Mouse (Mus musculus) urinary bladder, adult 18-20 months (tissue): ENCODE data around the gene Slc7a14.

Experiments
- DNase-seq, 2 experiments: peaks; one replicate each; pipeline ENCODE4 v3.0.0; 2022; ENCODE audit warnings: low spot score in 2 of 2, mixed read lengths in 2 of 2

Gene Slc7a14

GRCm38 (mm10) chr3:31209001-31209400, 101.2 kb downstream of the Slc7a14 start:
- DNase-seq, result no peak

- no peak for DNase-seq
Measured at GRCm38 (mm10) chr3:31208458-31208994, 101.7 kb downstream of the Slc7a14 start.

GRCm38 (mm10) chr3:31208046-31208445, 102.1 kb downstream of the Slc7a14 start:
- no peak for DNase-seq

GRCm38 (mm10) chr3:31205167-31205566, 105.0 kb downstream of the Slc7a14 start:
- DNase-seq, result no peak

GRCm38 (mm10) chr3:31203947-31204346, 106.2 kb downstream of the Slc7a14 start:
- no peak for DNase-seq

GRCm38 (mm10) chr3:31199162-31199877, 110.9 kb downstream of the Slc7a14 start:
- DNase-seq, result no peak

- DNase-seq, result no peak
Measured at GRCm38 (mm10) chr3:31191402-31191801, 118.8 kb downstream of the Slc7a14 start.

- no peak for DNase-seq
Measured at GRCm38 (mm10) chr3:31190342-31190741, 119.8 kb downstream of the Slc7a14 start.

GRCm38 (mm10) chr3:31166365-31166871, 143.8 kb downstream of the Slc7a14 start:
- no peak for DNase-seq

GRCm38 (mm10) chr3:31165803-31166202, 144.4 kb downstream of the Slc7a14 start:
- DNase-seq, result no peak

- no peak for DNase-seq
Measured at GRCm38 (mm10) chr3:31162860-31163259, 147.3 kb downstream of the Slc7a14 start.

- DNase-seq, result no peak
Measured at GRCm38 (mm10) chr3:31161336-31161735, 148.8 kb downstream of the Slc7a14 start.

- no peak for DNase-seq
Measured at GRCm38 (mm10) chr3:31160046-31160445, 150.1 kb downstream of the Slc7a14 start.

- DNase-seq, result no peak
Measured at GRCm38 (mm10) chr3:31157776-31158175, 152.4 kb downstream of the Slc7a14 start.

GRCm38 (mm10) chr3:31156126-31156525, 154.1 kb downstream of the Slc7a14 start:
- no peak for DNase-seq
